Mouse (Mus musculus) lung, embryonic 14.5 days (tissue): ENCODE results near the gene Cox5a. TPM values are rescaled to one million over a fixed set of nuclear protein-coding genes. Genes with fewer than 3 reads are reported as not detected.

ENCODE experiments used
- ATAC-seq: fragments of 200-750 bp; cut with Nextera tagmentation; 2 replicates; pipeline ENCODE4 v1.8.0; 2017; ENCODE audit warnings: mild to moderate bottlenecking, moderate TSS enrichment, moderate library complexity; ENCODE audit not compliant: insufficient read depth
- DNase-seq: peaks from one replicate; pipeline ENCODE4 v3.0.0-alpha.2; 2015
- H3K27ac ChIP-seq: fragments of 300-500 bp; sonication (generic); 2 replicates; pipeline ENCODE4 v1.5.1; 2014; ENCODE audit warnings: low read depth, mild to moderate bottlenecking, moderate library complexity
- H3K27me3 ChIP-seq: fragments of 300-500 bp; sonication (generic); 2 replicates; pipeline ENCODE4 v1.6.1; 2014; ENCODE audit warnings: low read length, control low read depth; ENCODE audit not compliant: insufficient read depth
- H3K36me3 ChIP-seq: fragments of 300-500 bp; sonication (generic); 2 replicates; pipeline ENCODE4 v1.6.1; 2014; ENCODE audit warnings: control low read depth; ENCODE audit not compliant: insufficient read depth
- H3K4me1 ChIP-seq: fragments of 300-500 bp; sonication (generic); 2 replicates; pipeline ENCODE4 v1.6.1; 2014; ENCODE audit warnings: antibody characterized with exemption, control low read depth; ENCODE audit not compliant: insufficient read depth
- H3K4me2 ChIP-seq: fragments of 300-500 bp; sonication (generic); 2 replicates; pipeline ENCODE4 v1.6.1; 2014; ENCODE audit warnings: mild to moderate bottlenecking
- H3K4me3 ChIP-seq: fragments of 300-500 bp; sonication (generic); 2 replicates; pipeline ENCODE4 v1.5.1; 2014; ENCODE audit warnings: low read depth, low read length
- H3K9ac ChIP-seq: fragments of 300-500 bp; sonication (generic); 2 replicates; pipeline ENCODE4 v1.6.1; 2014
- H3K9me3 ChIP-seq: fragments of 300-500 bp; sonication (generic); 2 replicates; pipeline ENCODE4 v1.6.1; 2016; ENCODE audit warnings: low read depth, low read length, control low read depth
- CTCF ChIP-seq: IDR thresholded peaks from 2 replicates; pipeline ENCODE4 v1.5.1; 2016; ENCODE audit warnings: antibody characterized with exemption, low read depth
- WGBS: fragments of 180-500 bp; shearing (Covaris S2); extraction: QIAGEN DNeasy Blood & Tissue Kit; methylation state at CpG from one replicate; pipeline ENCODE4 v1.1.7; 2014; 5-methylcytosine and 5-hydroxymethylcytosine counted together
- polyA plus RNA-seq: library from polyadenylated mRNA; unstranded; fragments of >200 nt; fragmentation: Nextera tagmentation; extraction: Ambion mirVana; gene quantifications from 2 replicates; pipeline ENCODE4 v1.2.1, GENCODE M21; 2014

The Cox5a gene
- polyA plus RNA-seq, 1 experiment from 2014 or later = 527 TPM

- peaks cover 7% of the 10 kb centered on the region for H3K4me1 ChIP-seq
- DNase-seq = no peak
- peak overlapping the region; percentile 69; the same call in 1 of the 2 replicates for H3K9ac ChIP-seq
- no peak overlapping the region; the same call in 1 of the 2 replicates for H3K27ac ChIP-seq
- H3K36me3 ChIP-seq = no peaks in the 10 kb centered on the region
- peak overlapping the region; percentile 92 for H3K4me2 ChIP-seq
- ATAC-seq = no peak
- peak overlapping the region; percentile 63 for H3K4me3 ChIP-seq
- no peak for TF ChIP-seq CTCF
- no peaks in the 10 kb centered on the region for H3K27me3 ChIP-seq
- 76% methylated on average over 13 of the region's 13 CpGs for WGBS
- no peaks in the 10 kb centered on the region for H3K9me3 ChIP-seq
Measured at GRCm38 (mm10) chr9:57561711-57562099, 40.6 kb downstream of the Cox5a start.

DNA sequence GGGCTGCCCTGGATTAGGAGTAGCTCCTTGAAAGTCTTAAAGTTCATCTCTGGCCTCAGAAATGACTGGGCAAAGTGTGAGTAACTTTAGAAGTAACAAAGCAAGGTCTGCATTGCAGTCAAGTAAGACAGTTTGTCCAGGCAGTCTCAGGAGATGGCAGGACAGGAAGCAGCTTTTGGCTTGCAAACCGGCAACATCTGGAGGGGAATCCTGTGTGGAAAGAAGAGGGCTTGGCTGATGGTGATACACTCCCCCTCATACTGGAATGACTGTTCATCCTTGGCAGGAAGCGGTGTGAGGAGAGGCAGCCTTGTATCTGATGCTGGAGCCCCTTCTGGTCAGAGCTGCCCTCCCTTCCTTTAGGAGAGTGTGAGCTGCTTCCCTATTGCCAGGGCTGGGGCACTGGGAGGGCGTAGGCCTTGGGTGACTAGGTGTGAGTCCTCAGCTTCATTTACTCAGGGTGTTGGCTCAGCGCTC lies 41.9 kb downstream of the Cox5a start:
- peak overlapping the region; percentile 34; the same call in 1 of the 2 replicates for H3K4me2 ChIP-seq
- H3K36me3 ChIP-seq = no peaks in the 10 kb centered on the region
- peak; percentile 48 for DNase-seq
- no peaks in the 10 kb centered on the region for H3K27me3 ChIP-seq
- H3K9me3 ChIP-seq = no peaks in the 10 kb centered on the region
- no peak for ATAC-seq
- no peak overlapping the region for H3K4me3 ChIP-seq
- 57% methylated on average over 4 of the region's 4 CpGs for WGBS
- H3K9ac ChIP-seq = no peak overlapping the region
- TF ChIP-seq CTCF = no peak
- H3K4me1 ChIP-seq = peaks cover 7% of the 10 kb centered on the region
- peak overlapping the region; percentile 19; the same call in 1 of the 2 replicates for H3K27ac ChIP-seq

- H3K36me3 ChIP-seq = peaks cover 13% of the 10 kb centered on the region
- no peaks in the 10 kb centered on the region for H3K9me3 ChIP-seq
- H3K4me1 ChIP-seq = peaks cover 7% of the 10 kb centered on the region
- ATAC-seq (no peak), DNase-seq (no peak)
- H3K9ac ChIP-seq = no peak overlapping the region
- no peak for TF ChIP-seq CTCF
- H3K4me2 ChIP-seq = no peak overlapping the region
- H3K4me3 ChIP-seq = no peak overlapping the region
- 80% methylated on average over 6 of the region's 6 CpGs for WGBS
- H3K27me3 ChIP-seq = no peaks in the 10 kb centered on the region
- no peak overlapping the region for H3K27ac ChIP-seq
Measured at GRCm38 (mm10) chr9:57564609-57565008, 43.5 kb downstream of the Cox5a start.

- H3K36me3 ChIP-seq = peaks cover 21% of the 10 kb centered on the region
- H3K9me3 ChIP-seq = no peaks in the 10 kb centered on the region
- H3K4me2 ChIP-seq = no peak overlapping the region
- ATAC-seq (no peak), DNase-seq (no peak)
- H3K4me1 ChIP-seq = peaks cover 7% of the 10 kb centered on the region
- 33% methylated on average over 10 of the region's 10 CpGs for WGBS
- no peak overlapping the region for H3K4me3 ChIP-seq
- no peak overlapping the region; the same call in 1 of the 2 replicates for H3K9ac ChIP-seq
- no peaks in the 10 kb centered on the region for H3K27me3 ChIP-seq
- TF ChIP-seq CTCF = no peak
- H3K27ac ChIP-seq = no peak overlapping the region; the same call in 1 of the 2 replicates
Measured at GRCm38 (mm10) chr9:57565741-57566221, 44.7 kb downstream of the Cox5a start.

DNA sequence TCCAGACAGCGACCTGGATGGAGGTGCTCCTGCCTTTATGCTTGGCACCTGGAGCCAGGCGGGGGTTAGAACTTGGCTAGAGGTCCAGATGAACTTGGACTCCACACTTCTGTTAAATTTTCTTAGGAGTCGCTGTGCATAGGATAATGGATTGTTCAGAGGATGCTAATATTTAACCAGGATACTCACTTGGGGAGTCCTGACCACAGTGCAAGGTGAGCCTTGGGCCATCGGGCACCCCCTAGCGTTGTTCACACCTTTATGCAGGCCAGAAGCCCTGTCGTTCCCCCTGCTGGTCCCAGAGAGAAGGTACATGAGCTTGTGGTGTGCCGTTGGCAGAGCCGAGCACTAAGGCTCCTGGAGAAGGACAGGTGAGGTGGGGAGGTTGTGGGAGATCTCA lies 45.8 kb downstream of the Cox5a start:
- H3K4me1 ChIP-seq = peaks cover under 1% of the 10 kb centered on the region; the same call in 1 of the 2 replicates
- no peak overlapping the region for H3K9ac ChIP-seq
- WGBS = 48% methylated on average over 8 of the region's 8 CpGs
- no peak overlapping the region for H3K4me3 ChIP-seq
- H3K27ac ChIP-seq = no peak overlapping the region
- H3K27me3 ChIP-seq = no peaks in the 10 kb centered on the region
- no peaks in the 10 kb centered on the region for H3K9me3 ChIP-seq
- DNase-seq = no peak
- no peak for ATAC-seq
- peaks cover 29% of the 10 kb centered on the region for H3K36me3 ChIP-seq
- TF ChIP-seq CTCF = peak; percentile 51
- H3K4me2 ChIP-seq = no peak overlapping the region

- H3K9ac ChIP-seq = no peak overlapping the region
- TF ChIP-seq CTCF = no peak
- H3K27me3 ChIP-seq = no peaks in the 10 kb centered on the region
- H3K4me1 ChIP-seq = no peaks in the 10 kb centered on the region
- ATAC-seq (no peak), DNase-seq (no peak)
- WGBS = 89% methylated on average over 6 of the region's 6 CpGs
- peaks cover 29% of the 10 kb centered on the region for H3K36me3 ChIP-seq
- no peak overlapping the region for H3K4me2 ChIP-seq
- no peak overlapping the region for H3K4me3 ChIP-seq
- no peak overlapping the region for H3K27ac ChIP-seq
- no peaks in the 10 kb centered on the region for H3K9me3 ChIP-seq
Measured at GRCm38 (mm10) chr9:57568500-57568899, 47.4 kb downstream of the Cox5a start.

DNA sequence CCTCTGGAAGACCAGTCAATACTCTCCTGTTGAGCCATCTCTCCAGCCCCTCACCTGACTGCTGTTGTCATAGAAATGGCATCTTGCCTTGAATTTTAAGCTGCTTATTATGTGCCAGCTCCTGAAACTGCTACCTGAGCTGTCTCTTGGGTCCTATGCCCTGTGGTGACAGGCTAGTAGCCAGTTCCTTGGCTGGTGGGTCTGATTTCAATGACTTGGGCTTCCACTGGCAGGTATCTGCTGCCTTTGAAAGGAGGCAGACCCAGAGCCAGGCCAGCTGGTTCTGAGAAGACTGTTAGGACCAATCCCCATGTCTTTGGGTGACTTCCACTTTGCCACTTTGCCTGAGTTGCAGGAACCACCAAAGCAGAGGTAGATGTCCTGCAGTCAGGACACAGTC lies 53.3 kb downstream of the Cox5a start:
- H3K36me3 ChIP-seq = peaks cover 35% of the 10 kb centered on the region
- no peak for ATAC-seq

More for the DNA sequence above, 53.3 kb downstream of the Cox5a start:
- Histone ChIP-seq H3K9me3 (no peaks in the 10 kb centered on the region), H3K4me3 (no peak overlapping the region), H3K4me1 (no peaks in the 10 kb centered on the region), H3K27me3 (no peaks in the 10 kb centered on the region), H3K9ac (no peak overlapping the region), H3K27ac (no peak overlapping the region), H3K4me2 (no peak overlapping the region)
- DNase-seq = no peak
- no peak for TF ChIP-seq CTCF
